Mouse (Mus musculus): ENCODE data around the gene Tent5c.

Tent5c gene

GRCm38 (mm10) chr3:100488251-100489132 is 632 bp downstream of the Tent5c start:
- peak; percentile 68 for DNase-seq (ENCODE audit: extremely low spot score, low spot score)

- no peak for DNase-seq (ENCODE audit: extremely low spot score, low spot score)
Observed at GRCm38 (mm10) chr3:100487046-100487445, 2.1 kb downstream of the Tent5c start.

- no peak for DNase-seq (ENCODE audit: extremely low spot score, low spot score)
Observed at GRCm38 (mm10) chr3:100485390-100486132, 3.6 kb downstream of the Tent5c start.

DNA sequence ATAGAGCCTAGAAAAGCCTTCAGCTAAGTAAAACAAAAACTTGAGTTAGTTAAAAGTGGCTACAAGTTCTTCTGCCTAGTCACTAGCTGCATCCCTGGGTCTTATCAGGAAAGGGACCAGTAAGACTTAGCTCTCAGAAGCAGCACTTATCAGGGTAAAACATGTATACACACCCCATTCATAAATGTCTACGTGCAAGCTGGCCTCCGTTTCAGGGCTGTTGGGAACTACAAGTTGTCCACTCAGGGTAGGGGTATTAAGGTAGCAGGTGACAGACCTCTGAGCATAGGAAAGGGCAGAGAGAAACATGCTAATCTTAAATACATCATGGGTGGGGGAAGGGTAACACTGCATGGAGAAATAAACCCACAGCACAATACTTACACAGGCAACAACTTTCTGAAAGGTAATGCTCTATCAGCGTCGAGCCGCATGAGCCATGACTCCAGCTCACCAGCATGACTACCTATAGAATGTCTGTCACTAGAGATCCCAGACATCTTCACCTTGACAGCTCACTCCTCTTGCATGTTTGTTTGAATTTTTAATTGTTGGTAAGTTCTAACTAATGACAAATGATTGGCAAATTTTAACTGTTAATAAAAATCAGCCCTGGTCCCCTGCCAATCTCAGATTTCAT is 6.0 kb downstream of the Tent5c start:
- no peak for DNase-seq (ENCODE audit: extremely low spot score, low spot score)

- no peak for DNase-seq (ENCODE audit: extremely low spot score, low spot score)
Observed at GRCm38 (mm10) chr3:100482324-100482911, 6.7 kb downstream of the Tent5c start.

- no peak for DNase-seq (ENCODE audit: extremely low spot score, low spot score)
Observed at GRCm38 (mm10) chr3:100480251-100481005, 8.7 kb downstream of the Tent5c start.

GRCm38 (mm10) chr3:100474950-100475472 is 14.1 kb downstream of the Tent5c start:
- DNase-seq (ENCODE audit: extremely low spot score, low spot score), result peak; percentile 21

DNA sequence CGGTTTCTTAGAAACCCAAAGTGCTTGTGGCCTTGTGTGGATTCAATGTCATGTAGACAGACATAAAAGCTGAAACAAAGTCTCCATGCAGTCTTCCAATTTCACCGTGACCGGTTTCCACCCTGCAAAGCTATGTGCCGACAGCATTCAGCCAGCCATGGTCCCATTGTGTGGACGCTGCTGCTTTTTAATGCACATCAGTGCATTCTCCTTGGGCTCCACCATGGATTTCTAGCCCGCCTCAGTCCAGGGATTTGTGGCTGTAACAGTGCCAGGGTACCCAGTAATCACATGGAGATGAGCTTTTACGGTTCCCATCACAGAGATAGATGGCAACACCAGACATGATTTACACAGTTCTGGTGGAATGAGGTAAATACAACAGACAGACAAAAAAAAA is 14.6 kb downstream of the Tent5c start:
- DNase-seq (ENCODE audit: extremely low spot score, low spot score), result peak; percentile 19

GRCm38 (mm10) chr3:100473146-100473545 is 16.0 kb downstream of the Tent5c start:
- DNase-seq (ENCODE audit: extremely low spot score, low spot score), result no peak

DNA sequence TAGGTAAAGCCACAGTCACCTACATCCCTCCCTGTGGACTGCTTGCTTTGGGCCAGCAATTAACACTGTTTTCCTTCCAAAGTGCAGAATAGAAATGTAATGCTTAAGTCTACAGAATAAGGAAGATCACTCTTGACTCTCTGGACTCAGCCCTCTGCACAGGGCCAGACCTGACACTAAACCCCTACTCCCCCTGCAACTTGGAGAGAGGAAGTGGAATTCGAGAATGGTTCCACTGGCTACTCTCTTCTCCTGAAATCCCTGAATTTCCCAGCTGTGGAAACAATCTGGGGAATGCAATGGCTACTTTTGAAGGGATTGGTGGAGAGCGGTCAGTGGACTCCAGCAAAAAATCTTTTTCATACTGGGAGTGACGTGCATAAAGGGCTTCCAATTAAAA is 18.2 kb downstream of the Tent5c start:
- DNase-seq (ENCODE audit: extremely low spot score, low spot score), result no peak

DNA sequence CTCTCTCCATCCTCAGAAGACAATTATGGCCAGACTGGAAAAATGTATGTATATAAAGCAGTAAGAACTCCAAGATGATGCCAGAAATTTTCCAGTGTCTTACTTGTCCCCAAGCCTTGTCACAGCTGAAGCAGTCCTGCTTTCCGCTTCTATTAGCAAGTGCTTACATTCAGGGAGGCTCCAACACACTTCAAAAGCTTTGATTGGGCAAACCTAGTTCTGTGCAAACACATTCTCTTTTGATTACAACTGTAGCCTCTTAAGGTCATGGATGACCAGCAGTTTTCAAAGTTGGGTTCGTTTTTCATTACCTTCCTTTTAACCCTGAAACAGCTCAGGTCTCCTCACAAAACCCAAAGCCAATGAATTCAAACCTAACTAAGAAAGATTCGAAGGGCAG is 19.0 kb downstream of the Tent5c start:
- DNase-seq (ENCODE audit: extremely low spot score, low spot score), result no peak

DNA sequence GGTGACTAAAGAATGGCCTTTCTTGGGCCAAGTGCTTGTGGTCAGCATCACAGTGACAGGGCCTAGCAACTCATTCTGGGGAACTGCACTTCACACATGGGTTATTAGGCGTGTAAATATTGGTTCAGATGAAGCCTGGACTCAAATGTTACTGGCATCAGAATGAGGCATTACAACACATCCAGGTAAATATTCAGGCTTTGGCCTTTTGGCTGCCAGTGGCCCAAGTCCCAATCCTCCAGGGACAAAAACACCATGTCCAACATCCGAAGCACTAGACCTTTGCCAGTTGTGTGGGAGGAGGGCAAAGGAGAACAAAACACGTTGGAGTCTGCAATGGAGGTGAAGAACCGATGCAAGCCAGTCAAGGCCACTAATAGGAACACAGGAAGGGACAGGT is 22.6 kb downstream of the Tent5c start:
- no peak for DNase-seq (ENCODE audit: extremely low spot score, low spot score)

DNA sequence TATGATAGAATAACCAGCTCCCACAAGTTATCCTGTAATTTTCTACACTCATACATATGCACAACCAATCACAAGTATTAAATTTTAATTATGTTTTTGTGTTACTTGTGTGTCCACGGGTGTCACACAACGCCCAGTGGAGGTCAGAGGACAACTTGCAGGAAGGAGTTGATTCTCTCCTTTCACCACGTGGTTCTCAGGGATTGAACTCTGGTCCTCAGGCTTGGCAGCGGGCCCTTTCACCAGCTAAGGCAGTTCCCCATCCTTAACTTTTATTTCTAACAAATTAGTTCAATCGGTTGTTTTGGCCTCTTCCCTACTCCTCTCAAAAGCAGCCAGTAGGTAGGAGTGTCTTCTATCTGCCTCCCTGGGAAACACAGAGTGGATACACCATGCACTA is 24.5 kb downstream of the Tent5c start:
- DNase-seq (ENCODE audit: extremely low spot score, low spot score), result no peak

DNA sequence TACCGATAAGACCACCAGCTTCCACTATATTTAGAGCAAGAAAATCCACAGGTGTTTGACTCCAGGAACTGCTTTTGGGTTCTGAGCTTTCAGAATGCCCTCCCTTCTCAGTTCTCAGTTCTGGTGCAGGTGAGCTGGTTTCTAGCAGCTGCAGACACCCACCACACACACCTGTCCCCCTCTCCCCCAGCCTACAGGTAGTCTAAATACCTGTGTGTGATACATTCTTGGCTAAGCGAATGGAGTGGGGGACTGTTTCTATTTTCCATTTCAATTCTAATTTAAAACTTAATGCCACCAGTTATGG is 25.2 kb downstream of the Tent5c start:
- DNase-seq (ENCODE audit: extremely low spot score, low spot score), result no peak

DNA sequence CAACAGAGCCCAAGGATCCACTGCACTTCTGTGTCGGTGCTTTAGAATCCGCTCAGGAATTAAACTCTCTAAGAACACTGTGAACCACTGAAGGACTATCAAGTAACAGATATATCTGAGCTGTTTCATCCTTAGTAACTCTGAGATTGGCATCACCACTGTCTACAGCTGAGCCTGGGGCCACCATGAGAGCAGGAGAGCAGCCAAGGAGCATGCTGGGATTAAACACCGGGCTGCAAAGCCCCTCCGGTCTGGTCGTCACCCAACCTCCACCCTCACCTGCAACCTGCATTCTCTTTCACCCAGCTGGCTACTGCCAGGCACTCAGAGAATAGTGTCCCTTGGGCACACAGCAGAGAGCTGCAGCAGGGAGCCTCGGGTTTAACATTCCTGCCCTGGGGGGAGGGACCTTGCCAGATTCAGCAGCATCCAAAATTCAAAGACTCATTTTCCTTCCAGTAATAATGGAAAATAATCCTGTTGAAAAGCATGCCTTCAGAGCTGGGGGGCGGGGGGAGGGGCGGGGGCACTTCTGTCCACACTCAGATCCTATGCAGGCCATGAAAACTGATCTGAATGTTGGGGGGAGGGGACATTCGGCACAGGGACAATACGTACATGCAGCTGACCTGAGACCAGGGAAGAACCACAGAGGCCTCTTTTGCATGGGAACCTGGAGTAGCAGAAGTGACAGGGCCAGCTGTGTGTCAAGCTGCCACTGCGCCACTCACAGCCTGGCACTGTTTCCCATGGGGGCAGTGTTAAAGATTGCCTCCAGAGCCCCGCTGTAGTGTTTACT is 25.8 kb downstream of the Tent5c start:
- DNase-seq (ENCODE audit: extremely low spot score, low spot score), result peak; percentile 16

DNA sequence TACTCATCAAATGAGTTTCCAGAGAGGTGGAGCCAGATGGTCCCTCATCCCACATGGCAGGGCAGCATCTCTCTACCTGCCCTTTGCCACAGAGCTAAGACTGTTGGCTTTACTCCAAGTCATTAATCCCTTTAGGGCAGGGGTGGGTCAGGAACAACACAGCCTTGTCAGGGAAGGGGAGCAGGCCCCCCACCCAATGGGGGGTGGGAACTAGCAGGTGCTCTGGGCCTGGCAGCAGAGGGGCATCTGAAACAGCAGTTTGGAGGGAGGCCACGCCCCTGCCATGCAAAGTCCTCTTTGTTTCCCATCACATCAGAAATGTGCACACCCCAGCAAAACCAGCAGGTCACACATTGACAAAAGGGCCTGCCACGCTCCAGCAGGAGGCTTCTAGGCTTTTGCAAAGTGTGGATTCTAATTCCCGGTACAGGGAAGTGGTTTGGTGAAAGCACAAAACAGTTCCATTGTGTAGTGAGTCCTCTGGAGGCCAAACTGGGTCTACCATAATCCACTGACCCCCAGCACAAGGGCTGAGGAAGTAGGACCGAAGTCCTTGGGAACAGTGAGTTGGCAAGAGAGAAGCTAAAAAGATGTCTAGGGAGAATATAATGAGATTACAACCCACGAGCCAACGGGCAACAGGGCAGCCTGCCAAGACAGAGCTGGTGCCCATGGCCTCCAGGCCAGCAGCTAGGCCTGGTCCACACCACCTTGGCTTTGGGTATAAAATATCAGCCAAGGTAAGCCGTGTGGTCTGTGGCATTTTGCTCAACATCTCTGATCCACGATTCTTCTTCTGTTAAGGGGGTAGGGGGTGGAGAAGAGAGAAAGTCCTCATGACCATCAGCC is 26.7 kb downstream of the Tent5c start:
- no peak for DNase-seq (ENCODE audit: extremely low spot score, low spot score)

- DNase-seq (ENCODE audit: extremely low spot score, low spot score), result no peak
Observed at GRCm38 (mm10) chr3:100460510-100460909, 28.6 kb downstream of the Tent5c start.

DNA sequence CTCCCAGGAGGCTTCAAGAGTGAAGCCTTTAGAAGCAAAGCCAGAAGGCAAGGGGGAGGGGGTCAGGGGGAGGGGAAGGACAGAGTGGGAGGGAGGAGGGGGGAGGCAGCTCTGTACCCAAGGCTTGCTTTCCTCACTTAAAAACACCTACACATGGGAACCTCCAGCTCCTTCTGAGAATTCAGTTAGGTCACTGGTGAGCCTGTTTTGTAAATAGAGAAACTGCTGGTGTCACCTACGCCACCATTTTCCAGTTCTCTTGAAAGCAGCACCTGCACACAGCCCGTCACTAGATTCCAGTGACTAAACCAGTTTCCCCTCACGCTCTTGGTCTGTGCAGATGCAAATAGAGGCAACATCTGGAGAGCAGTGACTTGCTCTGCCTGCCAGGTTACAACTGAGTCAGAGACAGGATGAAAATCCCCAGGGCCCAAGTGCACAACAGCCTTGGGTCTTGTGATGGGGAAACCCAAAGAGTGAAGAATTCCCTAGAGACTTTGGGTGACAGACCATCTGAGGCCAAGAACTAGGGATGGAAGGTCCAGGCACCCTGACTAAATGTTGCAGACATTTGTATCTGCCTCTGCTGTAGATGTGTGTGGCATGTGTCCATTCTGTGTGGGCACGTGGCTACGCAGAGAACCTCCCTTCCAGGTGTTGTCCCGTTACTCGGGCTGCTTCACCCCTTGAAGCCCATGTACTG is 45.2 kb downstream of the Tent5c start:
- DNase-seq (ENCODE audit: extremely low spot score, low spot score), result no peak

- DNase-seq (ENCODE audit: extremely low spot score, low spot score), result no peak
Observed at GRCm38 (mm10) chr3:100442499-100442898, 46.6 kb downstream of the Tent5c start.

Data from neural tube, embryonic 10.5 days (tissue).